Mouse (Mus musculus) megakaryocyte, embryonic 14.5 days (primary cell): ENCODE measurements around the gene Dscam. TPM values are rescaled to one million over a fixed set of nuclear protein-coding genes. Genes with fewer than 3 reads are reported as not detected.

Experiments used
- H3K27me3 ChIP-seq: replicated peaks from 2 replicates; pipeline ENCODE3; 2012; ENCODE audit warnings: inconsistent platforms
- H3K36me3 ChIP-seq: replicated peaks from 2 replicates; pipeline ENCODE3; 2012; ENCODE audit warnings: low read length, inconsistent platforms, mixed read lengths
- H3K4me1 ChIP-seq: 2 replicates; pipeline ENCODE4 v1.6.1; 2012; ENCODE audit warnings: inconsistent platforms
- H3K4me3 ChIP-seq: replicated peaks from 2 replicates; pipeline ENCODE3; 2012; ENCODE audit warnings: moderate library complexity, mild to moderate bottlenecking, inconsistent platforms
- H3K9me3 ChIP-seq: 2 replicates; pipeline ENCODE4 v1.6.1; 2012; ENCODE audit warnings: inconsistent platforms
- FLI1 ChIP-seq: IDR thresholded peaks from 2 replicates; pipeline ENCODE4 v1.6.1; 2012; ENCODE audit warnings: low read length, inconsistent platforms, mixed read lengths
- GATA1 ChIP-seq: IDR thresholded peaks from 3 replicates; pipeline ENCODE4 v1.6.1; 2012; ENCODE audit warnings: mixed read lengths, low read length, inconsistent platforms, borderline replicate concordance
- polyA plus RNA-seq: library from polyadenylated mRNA; stranded (reverse); fragments of >175 nt; gene quantifications from 2 replicates; pipeline ENCODE4 v1.2.3, GENCODE M21; 2012; ENCODE audit warnings: low replicate concordance; ENCODE audit not compliant: insufficient read depth

The Dscam gene
- polyA plus RNA-seq, 1 experiment: not detected

DNA sequence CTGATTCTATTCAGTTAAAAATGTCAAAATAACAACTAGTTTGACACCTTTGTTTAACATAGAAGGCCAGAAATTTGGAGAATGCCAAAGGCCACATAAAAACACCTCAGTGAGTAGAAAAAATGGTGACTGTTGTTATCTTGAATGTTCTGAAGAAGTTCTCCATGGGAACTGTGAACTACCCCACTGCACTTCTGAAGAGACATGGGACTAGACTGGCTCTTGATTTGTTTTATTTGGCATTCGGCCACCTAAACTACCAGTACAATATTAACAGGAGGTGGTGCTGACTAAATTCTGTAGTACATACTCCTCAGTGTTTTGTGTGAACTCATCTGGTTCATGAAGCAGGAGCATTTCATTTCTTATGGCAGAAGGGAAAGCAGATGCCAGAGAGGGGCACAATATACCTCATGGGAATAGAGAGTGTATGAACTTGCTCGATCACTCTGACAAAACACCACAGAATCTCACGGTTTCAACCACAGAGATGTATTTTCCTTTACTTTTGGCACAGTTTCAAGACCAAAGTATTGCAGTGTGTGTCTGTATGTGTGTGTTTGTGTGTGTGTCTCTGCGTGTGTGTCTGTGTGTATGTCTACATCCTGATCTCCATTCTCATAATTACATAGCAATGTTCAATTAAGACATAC lies 94.5 kb downstream of the Dscam start:
- Histone ChIP-seq H3K4me1 (no peaks in the 10 kb centered on the region), H3K9me3 (no peaks in the 10 kb centered on the region), H3K27me3 (no peaks in the 10 kb centered on the region), H3K36me3 (no peaks in the 10 kb centered on the region), H3K4me3 (no peak overlapping the region)
- TF ChIP-seq FLI1 (no peak), GATA1 (no peak)

DNA sequence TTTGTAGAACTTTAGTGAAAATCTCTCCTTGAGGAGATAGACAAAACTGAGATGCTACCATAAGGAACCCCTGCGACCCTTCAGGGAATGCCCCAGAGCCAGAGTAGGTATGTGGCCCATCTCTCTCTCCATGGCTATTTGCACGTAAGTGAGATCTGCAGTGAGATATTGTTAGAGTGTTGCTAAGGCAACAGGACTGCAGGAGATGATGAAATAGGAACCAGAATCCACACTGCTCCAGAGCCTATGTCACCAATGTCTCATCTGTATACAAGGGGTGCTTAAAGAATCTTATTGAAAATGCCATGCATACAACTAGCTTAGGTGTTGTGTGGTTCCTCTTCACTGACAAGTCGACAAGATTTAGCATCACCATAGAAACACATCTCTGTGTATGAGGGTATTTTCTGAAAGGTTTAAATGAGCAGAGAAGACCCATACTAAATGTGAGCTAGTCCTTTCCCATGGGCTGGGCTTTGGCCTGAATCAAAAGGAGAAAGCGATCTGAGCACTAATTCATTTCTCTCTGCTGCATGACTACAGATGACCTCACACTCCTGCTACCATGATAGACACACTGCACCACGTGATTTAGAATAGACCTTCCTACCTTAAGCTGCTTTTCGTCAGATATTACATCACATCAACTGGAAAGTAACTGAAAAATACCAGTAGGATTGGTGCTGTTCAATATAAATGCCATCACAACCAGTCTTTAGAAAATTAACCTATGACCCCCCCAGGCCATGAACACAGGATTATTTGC lies 95.2 kb downstream of the Dscam start:
- no peaks in the 10 kb centered on the region for H3K27me3 ChIP-seq
- TF ChIP-seq FLI1 (no peak), GATA1 (no peak)
- H3K4me1 ChIP-seq: no peaks in the 10 kb centered on the region
- H3K36me3 ChIP-seq: no peaks in the 10 kb centered on the region
- H3K9me3 ChIP-seq: no peaks in the 10 kb centered on the region
- H3K4me3 ChIP-seq: no peak overlapping the region

DNA sequence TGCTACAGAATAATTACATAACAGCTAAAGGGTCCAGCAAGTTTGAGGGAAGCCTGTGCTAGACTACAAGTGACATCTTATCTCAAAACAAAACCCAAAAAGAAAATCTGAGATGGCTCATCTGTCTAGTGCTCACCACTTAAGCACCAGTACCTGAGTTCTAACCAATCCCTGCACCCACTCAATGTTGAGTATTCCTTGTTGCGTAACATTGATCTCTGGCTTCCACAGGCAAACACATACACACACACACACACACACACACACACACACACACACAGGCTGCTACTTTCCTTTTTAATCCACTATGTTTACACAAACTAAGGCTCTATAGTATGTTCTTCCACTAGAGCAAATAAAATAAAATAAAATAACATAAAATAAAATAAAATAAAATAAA lies 96.7 kb downstream of the Dscam start:
- no peaks in the 10 kb centered on the region for H3K9me3 ChIP-seq
- TF ChIP-seq FLI1 (no peak), GATA1 (no peak)
- no peak overlapping the region for H3K4me3 ChIP-seq
- no peaks in the 10 kb centered on the region for H3K4me1 ChIP-seq
- H3K27me3 ChIP-seq: no peaks in the 10 kb centered on the region
- no peaks in the 10 kb centered on the region for H3K36me3 ChIP-seq

DNA sequence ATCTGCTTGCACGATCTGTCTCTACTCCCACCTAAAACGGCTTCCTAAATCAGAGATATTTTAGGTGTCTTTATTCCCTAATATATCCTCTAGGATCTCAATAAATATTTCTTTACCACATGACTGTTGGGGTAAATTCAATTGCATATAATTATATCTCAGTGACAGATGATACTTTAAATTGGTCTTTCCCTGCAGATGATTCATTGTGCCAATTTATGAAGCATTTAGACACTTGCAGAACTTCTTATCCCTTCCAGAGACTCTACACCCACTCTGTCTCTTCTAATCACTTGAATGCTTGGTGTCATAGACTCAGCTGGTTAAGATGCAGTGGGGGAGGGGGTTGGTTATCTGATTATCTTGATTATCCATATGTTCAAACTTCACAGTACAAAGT lies 97.9 kb downstream of the Dscam start:
- no peak overlapping the region for H3K4me3 ChIP-seq
- no peaks in the 10 kb centered on the region for H3K9me3 ChIP-seq
- no peaks in the 10 kb centered on the region for H3K27me3 ChIP-seq
- no peaks in the 10 kb centered on the region for H3K4me1 ChIP-seq
- H3K36me3 ChIP-seq: no peaks in the 10 kb centered on the region
- TF ChIP-seq FLI1 (no peak), GATA1 (no peak)

DNA sequence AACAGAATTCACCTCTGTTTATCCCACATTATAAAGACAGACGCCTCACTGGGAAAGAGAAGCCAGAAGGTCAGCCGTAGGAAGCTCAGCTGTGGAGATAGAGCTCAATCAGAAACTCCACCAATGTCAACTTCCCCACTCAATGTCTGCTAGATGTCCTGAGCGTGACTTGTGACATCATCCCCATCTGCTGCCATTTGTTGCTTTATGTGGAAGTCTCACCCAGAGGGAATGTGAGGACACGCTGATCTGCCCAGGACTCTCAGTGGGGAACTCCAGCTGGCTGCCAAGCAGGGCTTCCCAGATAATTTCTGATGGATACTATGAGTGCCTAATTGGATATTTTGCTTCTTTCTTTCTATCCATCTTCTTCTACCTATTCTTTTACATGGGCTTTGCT lies 103.7 kb downstream of the Dscam start:
- H3K4me1 ChIP-seq: no peaks in the 10 kb centered on the region
- no peaks in the 10 kb centered on the region for H3K36me3 ChIP-seq
- TF ChIP-seq GATA1: no peak
- TF ChIP-seq FLI1: no peak
- H3K4me3 ChIP-seq: no peak overlapping the region
- H3K9me3 ChIP-seq: no peaks in the 10 kb centered on the region
- H3K27me3 ChIP-seq: no peaks in the 10 kb centered on the region

DNA sequence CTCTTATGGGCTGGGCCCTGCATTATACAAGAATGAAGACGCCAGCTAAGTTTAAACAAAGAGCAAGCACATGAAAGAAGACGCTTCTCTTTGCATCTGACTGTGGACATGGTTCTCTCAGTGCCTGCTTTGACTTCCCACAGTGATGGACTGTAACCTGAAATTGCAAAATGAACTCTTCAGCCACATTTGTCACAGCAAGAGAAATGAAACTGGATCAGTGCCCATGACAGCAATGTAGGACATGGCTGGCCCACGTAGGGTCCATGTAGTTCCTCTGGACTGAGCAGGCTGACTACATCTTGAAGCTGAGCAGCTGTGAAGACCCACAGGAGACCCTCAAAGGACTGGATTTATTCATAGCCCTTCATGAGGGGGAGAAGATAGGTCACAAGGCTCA lies 108.3 kb downstream of the Dscam start:
- Histone ChIP-seq H3K9me3 (no peaks in the 10 kb centered on the region), H3K27me3 (no peaks in the 10 kb centered on the region), H3K36me3 (no peaks in the 10 kb centered on the region), H3K4me1 (no peaks in the 10 kb centered on the region), H3K4me3 (no peak overlapping the region)
- TF ChIP-seq FLI1: no peak
- TF ChIP-seq GATA1: no peak

DNA sequence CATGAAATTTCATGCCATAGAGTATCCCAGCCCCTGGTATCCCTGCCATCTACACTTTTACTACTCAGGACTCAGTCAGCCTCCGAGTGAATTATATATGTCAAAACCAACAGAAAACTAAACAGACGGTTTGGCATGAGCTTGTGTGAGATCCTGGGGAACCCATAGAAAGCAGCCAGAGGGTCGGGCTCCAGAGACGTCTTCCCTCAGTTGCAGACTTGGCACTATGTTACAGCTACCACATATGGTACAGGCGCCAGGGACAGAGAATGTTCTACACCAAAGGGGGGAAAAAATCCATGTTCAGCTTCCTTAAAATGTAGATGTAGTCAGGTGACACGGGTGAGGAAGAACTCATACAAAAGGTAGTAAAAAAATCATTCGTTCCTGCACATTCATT lies 109.2 kb downstream of the Dscam start:
- no peak overlapping the region for H3K4me3 ChIP-seq
- 0 out of 2 replicates have a peak, but pooled peaks cover 2% of the 10 kb centered on the region for H3K9me3 ChIP-seq
- no peak for TF ChIP-seq GATA1
- no peak for TF ChIP-seq FLI1
- no peaks in the 10 kb centered on the region for H3K27me3 ChIP-seq
- H3K36me3 ChIP-seq: no peaks in the 10 kb centered on the region
- no peaks in the 10 kb centered on the region for H3K4me1 ChIP-seq

DNA sequence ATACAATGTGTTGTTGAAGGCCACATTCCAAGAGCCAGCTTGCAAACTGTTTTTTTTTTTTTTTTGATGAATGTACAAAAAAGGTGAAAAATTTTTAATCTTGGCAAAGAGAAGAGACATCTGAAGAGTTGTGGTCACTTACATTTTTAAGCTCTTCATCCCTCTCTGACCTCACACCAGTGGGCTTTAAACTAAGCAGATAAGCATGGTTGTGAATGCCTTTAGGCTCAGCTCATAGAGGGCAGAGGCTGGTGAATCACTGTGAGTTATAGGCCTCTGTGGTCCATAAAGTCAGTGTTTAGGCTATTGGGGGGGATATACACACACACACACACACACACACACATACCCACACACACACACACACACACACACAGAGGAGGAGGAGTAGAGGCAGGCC lies 109.8 kb downstream of the Dscam start:
- Histone ChIP-seq H3K4me3 (no peak overlapping the region), H3K27me3 (no peaks in the 10 kb centered on the region), H3K9me3 (0 out of 2 replicates have a peak, but pooled peaks cover 4% of the 10 kb centered on the region), H3K36me3 (no peaks in the 10 kb centered on the region), H3K4me1 (no peaks in the 10 kb centered on the region)
- no peak for TF ChIP-seq FLI1
- TF ChIP-seq GATA1: no peak

DNA sequence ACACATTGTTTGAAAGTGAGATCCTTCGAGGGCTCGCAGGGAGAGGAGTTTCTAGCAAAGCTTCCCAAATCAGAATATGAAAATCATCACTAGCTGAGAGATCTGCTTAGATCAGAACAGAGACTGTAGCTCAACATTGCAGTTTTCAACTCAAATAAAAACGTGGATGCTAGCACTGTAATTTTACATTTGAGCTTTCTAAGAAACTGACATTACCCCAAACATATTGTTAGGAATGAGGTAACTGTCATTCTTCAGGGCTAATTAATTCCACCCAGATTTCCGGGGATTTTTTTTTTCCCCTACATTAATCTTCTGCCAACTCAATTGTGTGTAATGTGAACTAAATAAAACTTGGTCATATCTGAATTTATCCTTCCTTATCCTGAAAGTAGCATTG lies 110.3 kb downstream of the Dscam start:
- TF ChIP-seq GATA1: no peak
- no peak for TF ChIP-seq FLI1

DNA sequence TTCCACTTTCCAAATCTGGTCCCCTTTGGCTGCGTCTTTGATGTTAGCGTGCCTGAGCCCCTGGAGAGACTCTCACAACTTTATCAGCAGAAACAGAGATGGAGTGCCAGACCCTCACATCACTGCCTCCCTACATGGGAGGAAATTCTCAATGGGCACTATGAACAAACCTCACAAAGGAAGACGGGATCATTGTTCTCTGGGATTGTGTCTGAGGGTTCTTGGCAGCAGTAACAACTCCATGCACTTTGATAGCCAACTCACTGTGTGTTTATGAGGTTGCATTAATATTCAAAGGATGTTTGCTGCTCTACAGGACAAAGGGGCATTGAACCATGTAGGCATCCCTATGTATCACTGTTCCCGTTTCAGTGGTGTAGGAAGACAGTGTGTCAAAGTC lies 135.3 kb downstream of the Dscam start:
- H3K36me3 ChIP-seq: no peaks in the 10 kb centered on the region
- no peaks in the 10 kb centered on the region for H3K4me1 ChIP-seq
- TF ChIP-seq GATA1 (no peak), FLI1 (no peak)
- H3K4me3 ChIP-seq: no peak overlapping the region
- no peaks in the 10 kb centered on the region for H3K27me3 ChIP-seq
- no peaks in the 10 kb centered on the region for H3K9me3 ChIP-seq

More for the DNA sequence above, 110.3 kb downstream of the Dscam start:
- Histone ChIP-seq H3K27me3 (no peaks in the 10 kb centered on the region), H3K36me3 (no peaks in the 10 kb centered on the region), H3K9me3 (0 out of 2 replicates have a peak, but pooled peaks cover 4% of the 10 kb centered on the region), H3K4me3 (no peak overlapping the region), H3K4me1 (no peaks in the 10 kb centered on the region)
